Mouse (Mus musculus): ENCODE measurements around the gene Fam53b.

DNA sequence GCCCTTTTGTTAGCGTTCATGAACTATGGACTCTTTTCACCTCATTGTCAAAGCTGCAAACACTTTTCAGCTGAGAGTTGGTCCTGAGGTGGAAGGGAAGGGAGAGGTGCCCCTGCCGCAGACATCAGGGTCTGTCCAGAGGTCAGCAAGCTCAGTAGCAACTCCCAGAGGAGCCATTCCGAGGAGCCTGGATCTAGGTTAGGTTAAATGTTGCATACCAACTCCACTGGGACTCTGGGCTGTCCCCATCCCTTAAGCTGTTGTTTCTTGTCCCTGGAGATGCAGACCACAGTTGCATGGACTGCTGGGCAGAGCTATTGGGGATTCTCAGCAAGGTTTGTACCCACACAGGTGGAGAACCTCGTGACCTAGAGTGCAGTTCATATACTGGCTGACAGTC is 114.5 kb downstream of the Fam53b start:
- TF ChIP-seq ZNF384 (IDR thresholded peaks at IDR 0.05; ENCODE audit: low read depth, low read length) (no peak), ZC3H11A (IDR thresholded peaks at IDR 0.05; ENCODE audit: borderline replicate concordance, low read depth, low read length) (no peak), CHD2 (IDR thresholded peaks at IDR 0.05; ENCODE audit: low read depth, low read length) (no peak)
